Mouse (Mus musculus): ENCODE measurements around the gene Sppl2b.

GRCm38 (mm10) chr10:80915260-80915659 lies 60.2 kb downstream of the Sppl2b start:
- TF ChIP-seq CTCF (IDR thresholded peaks at IDR 0.05; ENCODE audit: control insufficient read depth, insufficient read depth, low read length) (no peak), POLR2A (IDR thresholded peaks at IDR 0.05; ENCODE audit: borderline replicate concordance, control insufficient read depth, low read depth, low read length) (no peak)

Measured in bone marrow, adult 2 months (tissue).